Mouse (Mus musculus) CH12.LX (cell line): Measurements from ENCODE around the gene Tsku. TPM values are rescaled to one million over a fixed set of nuclear protein-coding genes. Genes with fewer than 3 reads are reported as not detected.

Experiments used
- DNase-seq: peaks from one replicate; pipeline ENCODE4 v3.0.0-alpha.2; 2013; ENCODE audit errors: extremely low read depth
- H3K27ac ChIP-seq: 2 replicates; pipeline ENCODE4 v1.5.1; 2012; ENCODE audit warnings: low read depth, mild to moderate bottlenecking, control low read depth, moderate library complexity; ENCODE audit not compliant: insufficient read depth
- H3K27me3 ChIP-seq: replicated peaks from 2 replicates; pipeline ENCODE3; 2012; ENCODE audit warnings: inconsistent platforms
- H3K36me3 ChIP-seq, 2 experiments: replicated peaks in 1 of 2; 2 replicates each; pipeline versions ENCODE3 to v1.6.1; 2012; ENCODE audit warnings: inconsistent platforms in 1 of 2, low read length in 1 of 2, mild to moderate bottlenecking in 1 of 2, mixed read lengths in 1 of 2, moderate library complexity in 1 of 2; ENCODE audit not compliant: control insufficient read depth in 1 of 2, insufficient read depth in 1 of 2
- H3K4me1 ChIP-seq, 2 experiments: 2 replicates each; pipeline ENCODE4 v1.6.1; 2012; ENCODE audit warnings: inconsistent platforms in 1 of 2, moderate library complexity in 1 of 2; ENCODE audit not compliant: insufficient read depth in 2 of 2, control insufficient read depth in 1 of 2
- H3K4me2 ChIP-seq: 2 replicates; pipeline ENCODE4 v1.6.1; 2012; ENCODE audit warnings: low read depth, mild to moderate bottlenecking, control low read depth; ENCODE audit not compliant: poor library complexity, insufficient read depth, severe bottlenecking
- H3K4me3 ChIP-seq, 3 experiments: fragments of 150-350 bp in 1 of 3; sonication (generic) in 1 of 3; replicated peaks in 1 of 3; 2 replicates each; pipeline versions ENCODE3 to v1.5.1; 2011 to 2012; ENCODE audit warnings: low read depth in 2 of 3, low read length in 2 of 3, mild to moderate bottlenecking in 2 of 3, moderate library complexity in 2 of 3, control low read depth in 1 of 3, improper control_type of control experiment in 1 of 3, inconsistent platforms in 1 of 3, mixed read lengths in 1 of 3; ENCODE audit not compliant: poor library complexity in 1 of 3
- H3K79me2 ChIP-seq: replicated peaks from 2 replicates; pipeline ENCODE4 v1.6.1; 2012; ENCODE audit warnings: mild to moderate bottlenecking, moderate library complexity; ENCODE audit not compliant: control insufficient read depth, poor library complexity, insufficient read depth, severe bottlenecking; ENCODE audit errors: extremely low read depth
- H3K9ac ChIP-seq: 2 replicates; pipeline ENCODE4 v1.6.1; 2012; ENCODE audit warnings: low read depth, mild to moderate bottlenecking, control low read depth, moderate library complexity; ENCODE audit not compliant: insufficient read depth
- H3K9me3 ChIP-seq: replicated peaks from 2 replicates; pipeline ENCODE3; 2012; ENCODE audit warnings: low read length, inconsistent platforms, mixed read lengths
- CHD1 ChIP-seq: IDR thresholded peaks from 2 replicates; pipeline ENCODE4 v1.6.1; 2012; ENCODE audit warnings: low read depth, low read length, improper control_type of control experiment, inconsistent platforms
- E2F4 ChIP-seq: IDR thresholded peaks from 2 replicates; pipeline ENCODE4 v1.6.1; 2011; ENCODE audit warnings: low read depth, low read length, improper control_type of control experiment; ENCODE audit not compliant: insufficient replicate concordance
- ELF1 ChIP-seq: IDR thresholded peaks from 2 replicates; pipeline ENCODE4 v1.6.1; 2014; ENCODE audit warnings: low read depth, mild to moderate bottlenecking, inconsistent platforms, low read length, improper control_type of control experiment
- GABPA ChIP-seq: IDR thresholded peaks from 2 replicates; pipeline ENCODE4 v1.6.1; 2012; ENCODE audit warnings: low read depth, low read length, improper control_type of control experiment, inconsistent platforms; ENCODE audit not compliant: insufficient replicate concordance
- IRF4 ChIP-seq: IDR thresholded peaks from 2 replicates; pipeline ENCODE4 v1.6.1; 2014; ENCODE audit warnings: low read depth, mild to moderate bottlenecking, inconsistent platforms, low read length, improper control_type of control experiment
- KAT2A ChIP-seq: IDR thresholded peaks from 2 replicates; pipeline ENCODE4 v1.6.1; 2012; ENCODE audit warnings: low read length, improper control_type of control experiment, inconsistent platforms; ENCODE audit not compliant: insufficient replicate concordance
- MAFK ChIP-seq: IDR thresholded peaks from 2 replicates; pipeline ENCODE4 v1.6.1; 2011; ENCODE audit warnings: low read length, improper control_type of control experiment; ENCODE audit not compliant: insufficient replicate concordance
- MAX ChIP-seq: IDR thresholded peaks from 2 replicates; pipeline ENCODE4 v1.6.1; 2011; ENCODE audit warnings: low read length, improper control_type of control experiment
- MAZ ChIP-seq: IDR thresholded peaks from 2 replicates; pipeline ENCODE4 v1.6.1; 2012; ENCODE audit warnings: low read depth, mild to moderate bottlenecking, inconsistent platforms, low read length, improper control_type of control experiment, moderate library complexity
- MEF2A ChIP-seq: IDR thresholded peaks from 2 replicates; pipeline ENCODE4 v1.6.1; 2014; ENCODE audit warnings: low read depth, mild to moderate bottlenecking, inconsistent platforms, low read length, improper control_type of control experiment, borderline replicate concordance
- MXI1 ChIP-seq: IDR thresholded peaks from 2 replicates; pipeline ENCODE4 v1.6.1; 2011; ENCODE audit warnings: mild to moderate bottlenecking, low read depth, low read length, improper control_type of control experiment
- NELFE ChIP-seq: IDR thresholded peaks from 2 replicates; pipeline ENCODE4 v1.6.1; 2011; ENCODE audit warnings: low read depth, low read length, improper control_type of control experiment
- NRF1 ChIP-seq: IDR thresholded peaks from 2 replicates; pipeline ENCODE4 v1.6.1; 2014; ENCODE audit warnings: low read depth, mild to moderate bottlenecking, inconsistent platforms, low read length, improper control_type of control experiment, moderate library complexity
- PAX5 ChIP-seq: IDR thresholded peaks from 2 replicates; pipeline ENCODE4 v1.6.1; 2012; ENCODE audit warnings: low read length, inconsistent platforms, mixed read lengths
- POLR2AphosphoS2 ChIP-seq: IDR thresholded peaks from 2 replicates; pipeline ENCODE4 v1.6.1; 2011; ENCODE audit warnings: low read depth, low read length, improper control_type of control experiment
- RCOR1 ChIP-seq: conservative IDR thresholded peaks from 2 replicates; pipeline ENCODE4 v1.6.1; 2012; ENCODE audit warnings: low read depth, mild to moderate bottlenecking, inconsistent platforms, low read length, improper control_type of control experiment
- USF1 ChIP-seq: IDR thresholded peaks from 2 replicates; pipeline ENCODE4 v1.6.1; 2014; ENCODE audit warnings: low read depth, mild to moderate bottlenecking, inconsistent platforms, low read length, improper control_type of control experiment
- ZC3H11A ChIP-seq: IDR thresholded peaks from 2 replicates; pipeline ENCODE4 v1.6.1; 2012; ENCODE audit warnings: low read depth, mild to moderate bottlenecking, inconsistent platforms, low read length, improper control_type of control experiment
- ZKSCAN1 ChIP-seq: IDR thresholded peaks from 2 replicates; pipeline ENCODE4 v1.6.1; 2012; ENCODE audit warnings: low read depth, inconsistent platforms, low read length, improper control_type of control experiment, borderline replicate concordance
- ZMIZ1 ChIP-seq: IDR thresholded peaks from 2 replicates; pipeline ENCODE4 v1.6.1; 2012; ENCODE audit warnings: low read depth, mild to moderate bottlenecking, inconsistent platforms, low read length, improper control_type of control experiment
- dilution Hi-C: fragments of 300-500 bp; cut with MboI; formaldehyde crosslinking; loops from 2 replicates; pipeline ENCODE4 v1.14.3; 2020; ENCODE audit warnings: low sequenced_read_pairs; ENCODE audit not compliant: extremely low pct_unique_long_range_greater_than_20kb, extremely low pct_ligation_motif_present
- in situ Hi-C: fragments of 300-500 bp; cut with MboI; formaldehyde crosslinking; loops from 3 replicates; pipeline ENCODE4 v1.14.3; 2019; ENCODE audit warnings: low sequenced_read_pairs, low pct_ligation_motif_present, low pct_unique_long_range_greater_than_20kb, mixed read lengths
- polyA plus RNA-seq: library from polyadenylated mRNA; unstranded; fragments of >175 nt; gene quantifications from 2 replicates; pipeline ENCODE4 v1.2.1, GENCODE M21; 2012; ENCODE audit warnings: low read depth; ENCODE audit not compliant: insufficient read length
- total RNA-seq, 2 experiments: library from RNA; depleted of rRNA; stranded (reverse); fragments of 300-350 nt in 1 of 2; fragments of >200 nt in 1 of 2; gene quantifications; 2 replicates each; pipeline ENCODE4 v1.2.3; 2012 to 2014

The Tsku gene
- total and polyA plus RNA-seq, 3 experiments: 1.4 to 3.9 (median 3.9) TPM

- no peak overlapping the region for H3K4me3 ChIP-seq
- in situ Hi-C loops: no loop called here
Measured at GRCm38 (mm10) chr7:98389656-98390055, 28.5 kb upstream of the Tsku start.

DNA sequence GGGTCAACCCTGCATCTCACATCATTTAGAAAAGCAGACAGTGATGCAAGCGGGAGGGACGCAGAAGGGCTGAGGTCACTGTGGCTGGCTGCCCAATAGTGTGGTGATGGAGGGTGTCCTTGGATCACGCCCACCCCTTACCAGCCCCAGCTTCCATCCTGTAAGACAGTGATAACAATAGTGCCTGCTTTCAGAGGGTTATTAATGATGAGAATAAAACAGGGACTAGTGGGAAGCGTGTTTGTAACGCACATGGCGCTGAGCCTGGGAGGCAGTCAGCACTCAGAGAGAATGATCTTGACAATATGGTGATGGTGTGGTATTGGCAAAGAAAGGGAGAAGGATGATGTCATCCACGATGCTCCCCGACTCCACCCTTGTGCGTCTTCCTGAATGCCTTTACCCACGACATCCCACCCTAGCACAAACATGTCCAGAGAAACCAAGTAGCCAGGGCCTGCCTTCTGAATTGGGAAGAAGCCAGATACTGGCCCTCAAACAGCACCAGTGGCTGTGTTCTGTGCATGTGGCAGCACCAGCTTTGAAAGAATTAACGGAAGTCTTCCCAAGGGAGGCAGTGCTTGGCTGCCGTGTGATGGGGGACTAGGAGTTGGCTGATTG, 27.9 kb upstream of the Tsku start:
- Histone ChIP-seq H3K4me1 (peaks cover 0 to 29% of the 10 kb centered on the region in 2 experiments; a peak in 2 of 4 replicates), H3K9ac (no peak overlapping the region), H3K4me3 (no peak overlapping the region), H3K79me2 (no peaks in the 10 kb centered on the region), H3K4me2 (no peak overlapping the region), H3K36me3 (no peaks in the 10 kb centered on the region), H3K9me3 (peaks cover 4% of the 10 kb centered on the region), H3K27ac (no peak overlapping the region), H3K27me3 (no peaks in the 10 kb centered on the region)
- DNase-seq: no peak
- in situ Hi-C loops: no loop called here
- dilution Hi-C loops: no loop called here
- no peak for TF ChIP-seq MAFK
- no peak for TF ChIP-seq POLR2AphosphoS2
- no peak for TF ChIP-seq ZKSCAN1
- TF ChIP-seq NELFE: no peak
- no peak for TF ChIP-seq PAX5
- TF ChIP-seq MEF2A: no peak
- no peak for TF ChIP-seq ELF1
- TF ChIP-seq MAX: no peak
- TF ChIP-seq NRF1: no peak
- TF ChIP-seq CHD1: no peak
- TF ChIP-seq MXI1: no peak
- TF ChIP-seq E2F4: no peak
- TF ChIP-seq USF1: no peak
- TF ChIP-seq ZC3H11A: no peak
- no peak for TF ChIP-seq IRF4

More at GRCm38 (mm10) chr7:98389656-98390055, 28.5 kb upstream of the Tsku start:
- no peak for DNase-seq
- H3K4me1 ChIP-seq: peaks cover 0 to 23% of the 10 kb centered on the region in 2 experiments; a peak in 2 of 4 replicates
- H3K79me2 ChIP-seq: no peaks in the 10 kb centered on the region
- H3K9ac ChIP-seq: no peak overlapping the region
- TF ChIP-seq MAZ (no peak), RCOR1 (no peak), ZMIZ1 (no peak), KAT2A (no peak), PAX5 (no peak), ZKSCAN1 (no peak), GABPA (no peak)
- H3K27me3 ChIP-seq: no peaks in the 10 kb centered on the region
- no peak overlapping the region for H3K4me2 ChIP-seq
- dilution Hi-C loops: no loop called here
- H3K36me3 ChIP-seq: no peaks in the 10 kb centered on the region
- no peak overlapping the region for H3K27ac ChIP-seq
- peaks cover 7% of the 10 kb centered on the region for H3K9me3 ChIP-seq
